Mouse (Mus musculus) spleen, postnatal 36 days (tissue): ENCODE results near the gene Larp1.

ENCODE experiments used
- DNase-seq, 2 experiments: peaks; one replicate each; pipeline ENCODE4 v3.0.0; 2022; ENCODE audit warnings: low spot score in 2 of 2, mixed read lengths in 1 of 2

Larp1 gene

DNA sequence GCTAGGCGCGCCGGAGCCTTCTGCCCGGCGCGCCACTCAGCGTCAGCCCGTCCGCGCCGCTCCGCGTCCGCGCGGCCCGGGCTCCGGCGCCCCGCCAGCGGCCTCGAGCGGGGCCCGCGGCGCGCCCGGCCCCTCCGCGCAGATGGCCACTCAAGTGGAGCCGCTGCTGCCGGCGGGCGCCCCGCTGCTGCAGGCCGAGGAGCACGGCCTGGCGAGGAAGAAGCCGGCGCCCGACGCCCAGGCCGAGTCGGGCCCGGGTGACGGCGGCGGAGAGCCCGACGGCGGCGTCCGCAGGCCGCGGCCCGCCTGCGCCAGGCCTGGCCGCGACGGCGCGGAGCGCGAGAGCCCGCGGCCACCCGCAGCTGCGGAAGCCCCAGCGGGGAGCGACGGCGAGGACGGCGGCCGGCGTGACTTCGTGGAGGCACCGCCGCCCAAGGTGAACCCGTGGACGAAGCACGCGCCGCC is at the start of gene Larp1:
Gene Larp1, plus strand, starts transcription at position 14 of the 465 bp plus-strand sequence.
- DNase-seq: peak; percentile 17 to 21

DNA sequence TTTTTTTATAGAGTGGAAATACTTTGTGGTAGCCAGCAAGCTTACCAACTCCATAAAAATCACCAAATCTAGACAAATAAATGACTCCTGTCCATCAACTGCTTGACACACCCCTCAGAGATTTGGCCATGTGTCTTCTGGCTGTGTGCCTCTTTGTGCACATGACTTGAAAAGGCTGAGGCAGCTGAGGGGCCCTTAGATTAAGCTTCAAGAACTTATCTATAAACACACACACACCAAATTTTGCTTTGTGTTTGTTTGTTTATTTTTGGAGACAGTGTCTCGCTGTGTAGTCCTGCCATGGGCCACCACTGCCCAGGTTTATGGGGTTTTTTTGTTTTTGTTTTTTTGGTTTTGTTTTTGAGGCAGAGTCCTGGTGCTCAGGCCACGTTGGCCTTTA is 48.9 kb upstream of the Larp1 start:
- DNase-seq: no peak

DNA sequence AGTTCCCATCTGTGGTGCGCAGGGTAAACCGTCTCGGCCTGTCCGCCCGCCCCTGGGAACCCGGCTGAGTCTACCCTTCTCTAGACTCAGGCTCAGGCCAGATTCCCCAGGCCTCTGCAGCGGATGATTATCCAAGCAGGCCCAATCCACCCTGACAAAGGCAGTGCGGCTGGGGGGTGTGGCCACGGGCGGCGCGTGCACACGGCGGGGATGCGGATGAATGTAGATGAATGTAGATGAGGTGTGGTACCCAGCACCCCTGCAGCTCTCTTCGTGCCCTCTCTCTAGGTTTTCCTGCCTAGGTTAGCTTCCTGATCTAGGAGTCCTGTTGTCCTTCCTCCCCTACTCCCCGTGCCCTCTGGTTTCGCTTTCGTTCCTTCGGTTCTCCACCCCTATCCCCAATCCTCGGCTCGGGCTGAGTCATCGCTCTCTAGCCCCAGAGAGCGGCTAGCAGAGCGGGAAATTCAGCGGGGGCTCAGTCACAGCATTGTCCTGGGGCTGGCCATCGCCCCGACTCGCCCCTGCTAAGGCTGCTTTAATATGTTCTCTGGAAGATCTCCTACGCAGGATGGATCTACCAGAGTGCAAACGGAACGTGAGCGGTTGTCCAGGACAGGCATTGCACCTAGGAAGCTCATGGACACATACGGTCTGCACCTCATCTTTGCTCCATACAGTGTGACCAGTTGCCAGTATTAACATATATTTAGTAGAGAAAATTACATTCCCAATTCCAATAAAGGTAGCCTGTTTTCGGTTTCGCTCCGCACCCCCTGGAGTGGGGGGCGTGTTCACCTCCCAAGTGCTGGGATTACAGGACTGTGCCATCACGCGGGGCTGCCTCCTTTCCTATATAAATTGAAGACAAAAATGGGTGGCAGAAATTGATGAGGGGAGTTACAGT is 46.2 kb upstream of the Larp1 start:
- DNase-seq: peak; percentile 59 to 70

DNA sequence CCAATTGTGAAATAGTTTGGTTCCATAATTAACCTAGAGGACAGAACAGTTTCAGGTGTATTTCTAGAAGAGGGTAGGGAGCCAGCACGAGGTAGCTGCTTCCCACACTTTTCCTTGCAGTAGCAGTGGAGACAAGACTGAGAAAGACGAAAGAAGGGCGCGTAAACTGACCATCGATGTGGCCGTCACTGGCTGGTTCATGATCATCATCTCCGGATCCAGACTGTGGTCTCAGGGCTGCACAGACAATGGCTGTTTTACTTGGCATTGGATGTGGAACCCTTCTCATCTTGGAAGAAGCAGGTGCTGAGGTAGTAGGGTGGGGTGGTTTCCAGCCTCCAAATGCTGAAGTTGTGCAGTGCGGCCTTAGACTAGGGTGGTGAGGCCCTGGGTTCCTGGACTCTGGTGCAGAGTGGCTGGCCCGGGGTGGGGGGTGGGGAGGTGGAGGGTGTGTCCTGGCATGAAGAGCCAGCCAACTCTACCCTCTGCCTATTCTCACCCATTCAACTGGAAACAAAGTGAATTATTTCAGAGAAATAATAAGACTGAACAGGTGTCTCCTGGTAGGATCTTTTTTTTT is 45.5 kb upstream of the Larp1 start:
- no peak for DNase-seq

DNA sequence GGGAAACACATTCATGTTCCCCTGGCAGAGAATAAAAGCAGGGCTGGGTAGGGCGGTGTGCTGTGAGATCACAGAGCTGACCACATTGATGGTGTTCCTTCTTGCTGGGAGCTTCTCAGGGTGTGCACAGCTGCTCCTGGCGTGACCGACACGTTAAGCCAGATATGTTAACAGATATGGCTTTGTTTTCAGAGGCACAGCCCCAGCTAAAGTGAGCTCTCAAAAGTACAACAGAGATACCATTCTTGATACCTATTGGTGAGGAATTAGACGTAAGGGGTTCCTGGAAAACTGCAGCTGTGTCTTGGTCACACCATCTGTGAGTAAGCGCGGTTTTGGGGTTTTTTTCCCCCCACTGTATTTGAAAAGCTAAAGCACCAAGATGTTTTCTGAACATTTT is 42.2 kb upstream of the Larp1 start:
- DNase-seq: no peak

DNA sequence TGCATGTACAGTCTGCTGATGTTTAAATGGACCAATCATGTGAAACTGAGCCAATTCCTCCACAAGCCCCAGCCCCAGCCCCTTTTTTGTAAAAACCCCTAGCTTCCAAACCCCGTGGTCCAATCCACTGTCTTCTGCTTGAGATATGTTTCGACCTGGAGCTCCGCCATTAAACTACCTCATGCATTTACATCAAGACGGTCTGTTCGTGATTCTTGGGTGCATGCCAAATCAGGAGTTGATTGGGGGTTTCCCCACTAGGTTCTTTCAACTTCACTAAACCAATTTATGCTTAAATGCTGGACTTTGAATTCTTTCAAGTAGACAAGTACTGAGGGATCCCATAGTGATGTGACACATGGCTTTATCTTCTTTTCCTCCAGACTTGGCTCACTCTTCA is 40.6 kb upstream of the Larp1 start:
- no peak for DNase-seq

DNA sequence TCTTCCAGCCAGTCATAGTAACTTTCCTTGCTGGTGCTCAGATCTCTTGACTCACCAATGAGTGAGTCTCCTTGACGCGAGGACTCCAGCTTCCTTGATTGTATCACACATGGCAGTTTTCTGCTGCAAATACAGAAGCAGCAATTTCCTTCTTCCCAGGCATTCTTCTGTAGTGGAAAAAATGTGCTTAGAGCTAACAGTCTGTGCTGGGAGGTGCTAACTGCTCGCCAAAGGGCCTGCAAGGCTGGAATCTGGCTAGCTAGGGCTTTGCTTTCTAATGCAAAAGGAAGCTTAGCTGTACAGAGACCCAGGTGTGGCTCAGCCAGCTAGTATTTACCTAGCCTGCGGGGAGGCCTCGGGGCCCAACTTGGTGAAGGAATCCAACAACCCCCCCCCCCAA is 38.3 kb upstream of the Larp1 start:
- no peak for DNase-seq

DNA sequence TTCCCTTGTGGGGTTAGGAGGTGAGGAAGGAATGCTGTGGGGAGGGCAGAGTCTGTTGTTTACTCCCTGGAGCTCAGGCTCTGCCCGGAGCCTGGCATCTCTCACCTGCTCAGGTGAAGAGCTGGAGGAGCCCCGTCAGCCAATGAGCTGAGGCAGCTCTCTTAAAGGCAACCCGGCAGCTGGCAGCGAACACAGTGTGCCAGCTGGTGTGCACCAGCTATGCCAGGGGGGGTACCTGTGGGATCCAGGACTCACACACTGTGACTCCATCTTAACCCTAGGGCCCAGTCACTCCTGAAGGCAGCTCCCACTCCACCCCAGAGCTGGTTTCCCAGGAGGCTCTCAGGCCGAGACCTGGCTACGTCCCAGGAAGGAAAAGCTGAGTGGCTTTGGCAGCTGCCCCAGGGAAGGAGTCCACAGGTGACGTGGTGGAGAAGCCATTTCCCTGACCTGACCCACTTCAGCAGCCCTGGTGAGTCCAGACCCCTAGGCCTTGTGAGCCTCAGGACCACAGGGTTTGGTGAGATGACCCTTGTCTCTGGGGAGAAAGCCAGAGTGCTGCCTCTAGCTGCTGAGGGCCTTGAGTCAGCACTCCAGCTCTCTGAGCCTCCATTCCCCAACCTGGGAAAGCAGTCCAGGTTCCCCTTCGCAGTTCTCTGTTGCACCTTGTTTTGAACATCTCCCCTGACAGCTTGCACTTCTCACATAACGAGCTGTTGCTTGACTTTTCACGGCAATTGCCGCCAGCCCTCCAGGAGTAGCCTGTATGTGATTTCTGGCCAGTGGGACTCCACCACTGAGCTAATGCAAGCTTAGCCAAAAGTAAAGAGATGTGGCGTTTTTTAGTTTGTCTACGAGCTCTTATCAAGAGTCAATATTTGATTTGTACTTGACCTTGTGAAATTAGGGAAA is 35.6 kb upstream of the Larp1 start:
- no peak for DNase-seq

DNA sequence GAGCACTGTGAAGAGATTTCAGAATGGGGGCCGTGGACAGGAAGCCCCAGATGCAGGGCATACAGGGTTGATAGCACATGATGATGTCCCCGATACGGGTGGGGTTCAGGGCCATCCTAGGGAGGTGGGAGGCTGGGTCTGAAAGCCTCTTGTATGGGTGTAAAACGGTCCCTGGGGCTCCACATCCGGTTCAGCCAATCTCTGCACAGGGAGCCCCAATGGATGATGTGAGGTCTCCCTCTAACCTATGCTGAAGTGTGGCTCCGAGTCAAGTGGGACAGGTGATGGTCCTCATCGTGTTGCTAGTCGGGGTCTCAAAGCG is 35.0 kb upstream of the Larp1 start:
- DNase-seq: no peak

DNA sequence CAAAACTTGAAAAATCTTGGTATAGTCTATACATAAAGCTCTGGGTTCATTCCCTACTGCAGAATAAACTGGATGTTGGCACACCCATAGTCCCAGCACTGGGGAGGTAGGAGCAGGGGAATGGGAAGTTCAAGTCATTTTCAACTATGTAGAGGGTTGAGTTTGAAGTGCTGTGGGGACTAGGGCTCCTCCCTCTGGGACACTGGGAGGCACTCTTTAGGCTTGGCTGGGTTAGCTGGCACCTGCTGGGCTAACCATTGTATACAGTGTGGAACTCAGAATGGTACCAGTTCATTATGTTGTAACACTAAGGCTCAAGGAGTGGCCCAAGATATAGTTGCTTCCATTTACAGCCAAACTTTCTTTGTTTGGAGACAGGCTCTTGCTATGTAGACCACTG is 33.0 kb upstream of the Larp1 start:
- no peak for DNase-seq

DNA sequence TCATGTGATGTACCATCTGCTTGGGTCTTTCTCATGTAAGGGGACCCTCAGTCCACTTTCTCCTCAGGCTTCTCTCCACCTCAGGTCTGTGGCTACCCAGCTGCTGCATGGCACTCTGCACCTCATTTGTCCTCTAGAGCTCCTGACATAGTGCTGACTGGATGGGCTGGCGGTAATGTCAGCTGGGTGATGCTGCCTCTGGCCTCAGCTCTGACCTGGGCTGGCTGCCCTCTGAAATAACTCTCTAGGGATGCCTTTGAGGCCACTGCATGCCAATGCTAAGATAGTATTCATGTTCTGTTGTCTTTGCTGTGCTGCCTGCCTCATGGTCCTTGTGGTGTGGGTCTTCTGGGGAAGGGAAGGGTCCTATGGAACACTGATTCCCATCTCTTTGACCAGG is 31.2 kb upstream of the Larp1 start:
- no peak for DNase-seq

DNA sequence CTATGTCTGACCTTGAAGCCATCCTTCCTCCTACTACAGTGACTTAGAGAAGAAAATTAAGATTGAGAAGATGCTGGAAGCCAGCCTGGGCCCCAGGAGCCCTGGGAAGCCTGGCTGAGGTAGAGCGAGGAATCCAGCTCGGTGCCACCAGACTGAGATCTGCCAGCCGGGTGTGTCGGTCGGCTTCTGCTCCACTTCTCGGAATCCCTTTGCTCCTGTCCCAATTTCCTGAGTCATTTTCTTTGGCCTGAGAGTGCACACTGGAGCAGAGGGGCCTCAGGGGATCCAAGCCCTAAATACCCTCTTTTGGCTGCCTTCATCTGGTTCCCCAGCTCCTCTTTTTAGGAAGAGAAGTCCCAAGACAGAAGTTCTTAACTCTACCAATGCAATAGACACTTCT is 29.2 kb upstream of the Larp1 start:
- no peak for DNase-seq

DNA sequence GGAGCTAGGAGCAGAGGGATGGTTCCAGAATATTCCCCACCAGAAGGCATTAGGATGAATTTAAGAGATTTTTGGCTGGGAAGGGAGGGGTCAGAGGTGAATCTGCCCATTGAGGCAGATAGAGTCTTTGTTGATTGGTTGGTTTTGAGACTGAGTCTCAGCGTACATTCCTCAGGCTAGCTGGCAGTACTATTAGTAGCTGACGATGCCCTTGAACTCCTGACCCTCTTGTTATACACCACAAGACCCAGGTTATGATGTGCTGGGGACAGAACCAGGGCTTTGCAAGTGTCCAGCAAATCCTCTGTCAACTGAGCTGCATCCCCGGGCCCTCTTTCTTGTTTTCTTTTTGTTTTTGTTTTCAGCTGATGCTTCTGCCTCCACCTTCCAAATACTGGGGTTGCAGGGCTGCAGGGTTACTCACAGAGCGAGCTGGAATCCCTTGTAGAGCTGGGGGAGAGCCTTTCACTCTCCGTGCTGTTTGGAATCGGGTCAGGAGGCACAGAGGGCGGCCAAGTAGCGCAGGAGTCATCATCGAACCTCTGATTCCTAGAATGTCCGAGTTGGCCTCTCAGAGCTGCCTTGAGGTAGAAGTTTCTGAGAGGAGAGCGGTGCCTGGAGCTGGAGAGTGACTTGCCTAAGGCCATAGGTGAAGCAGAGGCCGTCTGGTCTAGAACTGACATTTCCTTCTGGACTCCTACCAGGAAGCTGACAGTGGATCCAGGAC is 27.6 kb upstream of the Larp1 start:
- DNase-seq: no peak

DNA sequence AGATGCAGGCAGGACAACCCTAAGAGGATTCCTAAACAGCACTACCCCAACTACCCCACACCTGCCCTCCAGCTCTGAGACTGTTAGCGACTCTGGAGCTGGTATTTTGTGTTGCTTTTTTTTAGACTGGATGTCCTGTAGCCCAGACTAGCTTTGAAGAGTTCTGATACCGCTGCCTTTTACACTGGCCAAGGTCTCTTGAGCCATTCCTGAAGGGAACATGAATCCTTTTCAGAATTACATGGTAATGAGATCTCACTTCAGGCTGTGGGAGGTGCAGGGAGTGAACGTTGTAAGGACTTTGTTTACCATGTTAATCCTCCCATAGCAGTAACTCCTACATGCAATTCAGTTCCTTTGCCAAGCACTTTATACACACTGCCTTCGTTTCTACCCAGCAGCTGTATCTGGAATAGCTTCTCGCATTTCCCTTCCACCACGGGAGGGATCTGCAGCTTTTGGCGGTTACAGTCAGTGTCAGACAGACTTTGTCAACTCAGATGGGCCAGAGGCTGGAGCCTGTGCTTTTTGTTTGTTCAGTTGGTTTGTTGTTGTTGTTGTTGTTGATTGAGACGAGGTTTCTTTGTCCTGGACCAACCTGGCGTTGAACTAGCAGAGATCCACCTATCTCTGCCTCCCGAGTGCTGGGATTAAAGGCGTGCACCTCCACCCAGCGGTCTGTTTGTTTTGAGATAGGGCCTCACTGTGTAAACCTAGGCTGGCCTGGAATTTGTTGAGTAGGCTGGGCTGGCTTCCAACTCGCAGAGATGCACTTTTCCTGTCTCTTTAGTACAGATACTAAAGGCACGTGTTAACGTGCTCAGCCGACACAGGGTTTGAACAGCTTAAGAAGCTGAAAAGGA is 25.2 kb upstream of the Larp1 start:
- peak; percentile 7 to 10 for DNase-seq

DNA sequence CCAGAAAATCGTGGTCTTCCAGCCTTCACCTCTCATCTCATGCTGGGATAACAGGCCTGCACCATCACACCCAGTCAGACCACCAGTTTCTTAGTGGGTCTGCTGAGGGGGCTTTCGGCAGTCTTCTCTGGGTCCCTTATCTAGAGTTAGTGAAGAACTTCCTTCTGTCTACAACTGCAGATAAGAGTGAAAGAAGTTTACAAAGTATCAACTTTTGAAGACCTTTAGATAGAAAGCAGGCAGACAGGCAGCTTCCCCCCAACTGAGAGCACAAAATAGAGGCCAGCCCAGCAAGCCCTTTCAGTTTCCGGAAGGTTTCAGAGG is 24.6 kb upstream of the Larp1 start:
- no peak for DNase-seq

DNA sequence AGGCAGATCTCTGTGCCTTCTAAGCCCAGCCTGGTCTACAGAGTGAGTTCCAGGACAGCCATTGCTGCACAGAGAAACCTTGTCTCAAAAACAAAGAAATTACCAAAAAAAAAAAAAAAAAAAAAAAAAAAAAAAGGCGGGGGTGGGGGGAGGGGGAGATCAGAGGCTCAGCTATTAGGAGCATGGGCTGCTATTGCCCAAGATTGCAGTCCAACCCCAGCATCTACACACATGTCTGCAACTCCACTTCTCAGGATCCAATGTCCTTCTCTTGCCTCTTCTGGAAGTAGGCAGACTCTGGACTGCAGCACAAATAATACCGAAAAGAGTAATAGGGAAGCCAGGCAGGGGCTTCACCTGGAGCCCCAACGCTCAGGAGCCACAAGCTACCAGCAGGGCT is 23.4 kb upstream of the Larp1 start:
- DNase-seq: no peak

DNA sequence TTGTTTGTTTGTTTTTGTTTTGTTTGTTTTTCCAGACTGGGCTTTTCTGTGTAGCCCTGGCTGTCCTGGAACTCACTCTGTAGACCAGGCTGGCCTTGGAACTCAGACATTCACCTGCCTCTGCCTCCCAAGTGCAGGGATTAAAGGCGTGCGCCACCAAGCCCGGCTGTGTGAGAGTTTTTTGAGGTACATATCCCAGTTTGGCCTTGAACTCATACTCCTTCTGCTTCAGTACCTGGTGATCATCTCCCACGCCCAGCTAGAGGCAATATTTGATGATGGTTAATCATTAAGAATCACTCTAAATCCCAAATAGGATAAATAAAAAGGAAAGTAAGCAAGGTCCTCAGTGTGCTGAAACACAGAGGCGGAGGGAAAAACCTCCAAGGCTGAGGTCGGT is 22.8 kb upstream of the Larp1 start:
- DNase-seq: no peak

DNA sequence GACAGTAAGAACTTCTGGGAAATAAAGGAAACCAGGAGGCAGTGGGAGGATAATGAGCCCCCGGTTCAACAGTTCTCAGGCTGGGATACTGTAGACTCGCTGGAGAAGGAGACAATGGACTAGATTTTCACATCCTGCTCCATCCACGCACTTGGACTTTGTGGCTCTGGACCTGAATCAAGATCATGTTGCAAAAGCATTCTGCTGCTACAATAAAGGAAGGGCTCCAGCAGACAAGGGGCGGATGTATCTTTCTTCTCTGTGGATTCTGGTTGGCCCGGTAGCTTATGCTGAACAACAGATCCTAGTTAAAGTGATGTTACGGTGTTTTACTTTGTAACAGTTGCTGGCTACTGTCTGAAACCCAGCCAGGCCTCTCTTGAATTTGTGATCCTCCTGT is 22.4 kb upstream of the Larp1 start:
- no peak for DNase-seq

DNA sequence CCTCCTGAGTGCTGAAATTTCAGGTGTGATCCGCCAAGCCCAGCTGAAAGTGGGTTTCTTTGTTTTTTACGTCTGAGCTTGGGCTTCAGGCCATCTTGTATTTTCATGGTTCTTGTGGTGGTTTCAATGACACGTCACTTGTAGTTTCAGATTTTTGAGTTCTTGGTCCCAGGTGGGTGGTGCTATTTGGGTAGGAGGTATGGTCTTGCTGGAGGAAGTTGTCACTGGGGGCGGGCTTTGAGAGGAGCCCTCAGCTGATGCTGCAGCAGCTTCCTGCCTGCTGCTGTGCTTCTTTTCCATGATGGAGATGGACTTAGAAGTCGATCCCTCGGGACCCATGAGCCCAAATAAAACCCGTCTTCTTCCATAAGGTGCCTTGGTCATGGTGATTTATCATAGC is 22.0 kb upstream of the Larp1 start:
- no peak for DNase-seq

DNA sequence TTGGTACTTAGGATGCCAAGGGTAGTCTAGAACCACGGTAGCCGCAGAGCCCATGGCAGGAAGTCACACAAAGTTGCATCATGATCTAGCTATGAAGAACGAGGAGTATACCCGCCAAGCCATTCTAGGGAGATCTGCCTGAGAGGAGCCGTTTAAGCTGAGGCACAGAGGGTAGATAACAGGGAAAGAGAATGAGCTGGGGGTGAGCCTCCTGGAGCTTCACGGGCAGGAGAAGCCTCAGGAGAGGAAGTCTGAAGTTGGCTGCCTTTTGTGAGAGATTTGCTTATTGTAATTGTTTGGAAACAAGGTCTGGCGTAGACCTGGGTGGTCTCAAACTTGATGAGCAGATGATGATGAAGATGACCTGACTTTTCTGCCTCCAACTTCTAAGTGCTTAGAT is 10.7 kb upstream of the Larp1 start:
- no peak for DNase-seq

DNA sequence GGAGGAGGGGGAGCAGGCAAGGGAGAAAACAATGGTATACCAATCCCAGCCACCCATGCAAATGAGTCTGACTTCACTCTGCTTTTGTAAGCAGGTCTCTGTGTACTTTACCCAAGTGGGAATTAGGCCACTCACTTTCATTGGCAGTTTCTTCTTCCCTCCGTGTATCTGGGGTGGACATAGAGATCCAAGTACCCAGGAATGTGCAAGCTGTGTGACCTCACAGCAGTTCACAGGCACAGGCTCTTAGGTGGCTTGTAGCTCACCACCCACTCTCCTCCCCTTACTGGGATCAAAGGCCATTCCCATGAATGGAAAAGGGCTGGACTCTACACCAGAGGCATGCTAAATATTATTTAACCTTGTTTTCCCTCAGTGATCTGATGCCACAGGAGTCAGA is 10.0 kb upstream of the Larp1 start:
- DNase-seq: no peak
